Mouse (Mus musculus): ENCODE results near the gene Sdk1.

GRCm38 (mm10) chr5:142001131-142001530 is 759.8 kb downstream of the Sdk1 start:
- TF ChIP-seq CTCF (IDR thresholded peaks at IDR 0.05; ENCODE audit: control insufficient read depth, insufficient read depth, insufficient replicate concordance, low read depth, low read length): no peak
- TF ChIP-seq POLR2A (IDR thresholded peaks at IDR 0.05; ENCODE audit: control insufficient read depth, low read depth, low read length): no peak

Measured in testis, adult 2 months (tissue).